Mouse (Mus musculus) hindbrain, postnatal 0 days (tissue): ENCODE data around the gene Tdrd3. TPM values are rescaled to one million over a fixed set of nuclear protein-coding genes. Genes with fewer than 3 reads are reported as not detected.

Experiments
- ATAC-seq: fragments of 200-750 bp; cut with Nextera tagmentation; 2 replicates; pipeline ENCODE4 v1.8.0; 2017; ENCODE audit warnings: mild to moderate bottlenecking, moderate TSS enrichment, moderate library complexity
- DNase-seq: peaks from one replicate; pipeline ENCODE4 v3.0.0-alpha.2; 2015; ENCODE audit warnings: low spot score
- H3K27ac ChIP-seq: fragments of 300-500 bp; sonication (generic); 2 replicates; pipeline ENCODE4 v1.5.1; 2014; ENCODE audit warnings: mild to moderate bottlenecking
- H3K27me3 ChIP-seq: fragments of 300-500 bp; sonication (generic); 2 replicates; pipeline ENCODE4 v1.6.1; 2014; ENCODE audit warnings: low read length, mixed read lengths; ENCODE audit not compliant: insufficient read depth
- H3K36me3 ChIP-seq: fragments of 300-500 bp; sonication (generic); 2 replicates; pipeline ENCODE4 v1.6.1; 2014; ENCODE audit warnings: low read length, mixed read lengths; ENCODE audit not compliant: insufficient read depth
- H3K4me1 ChIP-seq: fragments of 300-500 bp; sonication (generic); 2 replicates; pipeline ENCODE4 v1.6.1; 2014; ENCODE audit warnings: antibody characterized with exemption, low read length, mixed read lengths; ENCODE audit not compliant: insufficient read depth
- H3K4me2 ChIP-seq: fragments of 300-500 bp; sonication (generic); 2 replicates; pipeline ENCODE4 v1.6.1; 2014; ENCODE audit warnings: low read depth, mild to moderate bottlenecking, low read length, moderate library complexity, mixed read lengths
- H3K4me3 ChIP-seq: fragments of 300-500 bp; sonication (generic); 2 replicates; pipeline ENCODE4 v1.5.1; 2014; ENCODE audit warnings: low read length
- H3K9ac ChIP-seq: fragments of 300-500 bp; sonication (generic); replicated peaks from 2 replicates; pipeline ENCODE4 v1.6.1; 2014; ENCODE audit warnings: mild to moderate bottlenecking, low read length, moderate library complexity, mixed read lengths
- H3K9me3 ChIP-seq: fragments of 300-500 bp; sonication (generic); 2 replicates; pipeline ENCODE4 v1.6.1; 2016; ENCODE audit warnings: low read length, mixed read lengths
- CTCF ChIP-seq: IDR thresholded peaks from 2 replicates; pipeline ENCODE4 v1.5.1; 2016; ENCODE audit warnings: antibody characterized with exemption, control low read depth, low read depth
- WGBS: fragments of 180-500 bp; shearing (Covaris S2); extraction: QIAGEN DNeasy Blood & Tissue Kit; methylation state at CpG from one replicate; pipeline ENCODE4 v1.1.7; 2014; 5-methylcytosine and 5-hydroxymethylcytosine counted together
- polyA plus RNA-seq: library from polyadenylated mRNA; unstranded; fragments of >200 nt; fragmentation: Nextera tagmentation; extraction: Ambion mirVana; gene quantifications from 2 replicates; pipeline ENCODE4 v1.2.1, GENCODE M21; 2015
- total RNA-seq: library from RNA; depleted of rRNA; stranded (reverse); fragments of >200 nt; gene quantifications from 2 replicates; pipeline ENCODE4 v1.2.3, GENCODE M21; 2014

Tdrd3 gene
- total and polyA plus RNA-seq, 2 experiments from 2014 or later: 26.4 to 30.6 TPM

DNA sequence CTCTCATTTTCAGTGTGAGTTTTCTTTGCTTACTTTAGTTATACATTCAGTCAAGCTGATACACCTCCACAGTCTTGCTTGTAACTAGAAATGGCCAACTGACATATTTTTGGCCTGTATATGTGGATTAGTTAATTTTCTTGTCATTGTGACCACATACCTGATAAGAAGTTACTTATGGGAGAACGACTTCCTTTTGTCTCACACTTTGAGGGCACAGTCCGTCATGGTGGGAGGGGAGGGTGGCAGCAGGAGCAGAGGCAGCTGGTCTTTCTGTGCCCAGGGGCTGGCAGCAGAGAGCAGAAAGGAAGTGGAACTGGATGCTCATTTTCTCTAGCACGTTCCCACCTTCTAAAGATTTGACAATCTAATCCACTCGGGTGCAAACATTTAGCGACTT lies 156.0 kb downstream of the Tdrd3 start:
- no peak overlapping the region for H3K4me3 ChIP-seq
- ATAC-seq: no peak
- no peak overlapping the region for H3K9ac ChIP-seq
- H3K4me2 ChIP-seq: no peak overlapping the region
- H3K27ac ChIP-seq: no peak overlapping the region
- no peaks in the 10 kb centered on the region for H3K27me3 ChIP-seq
- peaks cover 7% of the 10 kb centered on the region; the same call in 1 of the 2 replicates for H3K4me1 ChIP-seq
- H3K36me3 ChIP-seq: no peaks in the 10 kb centered on the region
- DNase-seq: no peak
- TF ChIP-seq CTCF: no peak
- H3K9me3 ChIP-seq: no peaks in the 10 kb centered on the region
- WGBS: 71% methylated on average over 5 of the region's 5 CpGs

DNA sequence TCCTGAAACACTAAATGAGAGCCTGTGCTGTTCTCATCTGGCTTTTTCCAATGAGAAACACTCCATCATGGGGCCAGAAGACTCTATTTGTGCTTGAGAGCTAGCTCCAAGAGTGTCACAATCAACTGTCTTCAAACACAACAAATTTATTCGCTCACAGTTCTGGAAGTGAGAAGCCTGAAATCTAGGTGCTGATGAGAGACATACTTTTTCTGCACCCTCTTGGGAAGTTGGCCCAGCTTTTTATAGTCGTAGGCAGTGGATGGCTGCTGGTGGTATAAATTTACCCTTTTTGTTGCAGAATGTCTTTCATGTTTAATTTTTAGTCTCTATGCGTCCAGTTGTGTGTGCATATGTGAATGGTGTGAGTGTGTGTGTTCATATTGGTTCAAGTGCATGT lies 166.2 kb downstream of the Tdrd3 start:
- H3K9ac ChIP-seq: no peak overlapping the region
- H3K4me2 ChIP-seq: no peak overlapping the region
- H3K9me3 ChIP-seq: no peaks in the 10 kb centered on the region
- H3K27ac ChIP-seq: no peak overlapping the region
- H3K27me3 ChIP-seq: no peaks in the 10 kb centered on the region
- ATAC-seq: no peak
- no peak for TF ChIP-seq CTCF
- no peak for DNase-seq
- no peak overlapping the region for H3K4me3 ChIP-seq
- 95% methylated on average over 3 of the region's 3 CpGs for WGBS
- H3K4me1 ChIP-seq: no peaks in the 10 kb centered on the region
- H3K36me3 ChIP-seq: no peaks in the 10 kb centered on the region
